Mouse (Mus musculus) small intestine, adult 2 months (tissue): ENCODE results near the gene Cfap161.

Source experiments
- CTCF ChIP-seq: fragments of 200-500 bp; IDR thresholded peaks from 2 replicates; pipeline ENCODE4 v1.5.1; 2012; ENCODE audit warnings: low read depth, mild to moderate bottlenecking, control low read depth, inconsistent platforms, low read length, moderate library complexity, mixed read lengths; ENCODE audit not compliant: insufficient replicate concordance, insufficient read length; ENCODE audit errors: extremely low read depth
- POLR2A ChIP-seq: fragments of 200-500 bp; IDR thresholded peaks from 2 replicates; pipeline ENCODE4 v1.6.1; 2012; ENCODE audit warnings: low read depth, mild to moderate bottlenecking, control low read depth, inconsistent platforms, low read length, moderate library complexity

GRCm38 (mm10) chr7:83732781-83733180 is 61.9 kb downstream of the Cfap161 start:
- TF ChIP-seq POLR2A, result no peak
- no peak for TF ChIP-seq CTCF
